Mouse (Mus musculus): ENCODE measurements around the gene Cygb.
"Not testable (repeated sequence)": the region's sequence is repeated elsewhere in the genome, so short reads cannot be mapped to it uniquely, and the experiment has no call there.

Cygb gene

DNA sequence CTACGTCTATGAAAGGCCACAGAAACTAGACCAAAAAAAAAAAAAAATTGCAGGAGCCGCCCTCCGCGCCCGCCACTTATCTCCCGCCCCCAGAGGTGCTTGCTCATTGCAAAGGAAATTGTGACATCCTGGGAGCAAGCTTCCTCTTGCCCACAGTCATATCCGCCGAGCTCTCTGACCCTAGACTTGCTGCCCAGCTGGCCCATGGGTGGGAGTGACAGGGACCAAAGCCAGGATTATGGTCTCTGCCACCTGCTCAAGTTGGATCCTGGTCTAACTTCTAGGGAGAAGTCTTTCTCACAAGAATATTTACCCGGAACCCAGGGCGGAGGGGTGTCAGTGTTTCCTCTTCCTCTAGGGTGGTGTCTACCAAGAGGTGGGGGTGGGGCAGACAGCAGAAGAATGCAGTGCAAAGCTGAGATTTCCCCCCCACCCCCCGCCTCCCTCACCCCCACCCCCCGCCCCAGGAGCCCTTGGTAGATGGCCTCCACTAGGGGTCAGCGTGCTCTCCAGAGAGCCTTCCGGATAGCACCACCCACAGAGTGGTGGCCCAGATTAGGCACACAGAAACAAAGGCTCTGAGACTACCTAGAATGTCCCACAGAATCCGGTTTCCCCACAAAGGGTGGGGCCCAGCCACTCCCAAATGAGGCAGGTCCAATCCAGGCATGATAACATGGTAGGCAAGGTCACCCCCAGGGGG, 38.2 kb downstream of the Cygb start:
- DNase-seq (ENCODE audit: low spot score), result no peak

- DNase-seq (ENCODE audit: low spot score), result no peak
Observed at GRCm38 (mm10) chr11:116613234-116613633, 40.9 kb downstream of the Cygb start.

- no peak for DNase-seq (ENCODE audit: low spot score)
Observed at GRCm38 (mm10) chr11:116612554-116612953, 41.6 kb downstream of the Cygb start.

DNA sequence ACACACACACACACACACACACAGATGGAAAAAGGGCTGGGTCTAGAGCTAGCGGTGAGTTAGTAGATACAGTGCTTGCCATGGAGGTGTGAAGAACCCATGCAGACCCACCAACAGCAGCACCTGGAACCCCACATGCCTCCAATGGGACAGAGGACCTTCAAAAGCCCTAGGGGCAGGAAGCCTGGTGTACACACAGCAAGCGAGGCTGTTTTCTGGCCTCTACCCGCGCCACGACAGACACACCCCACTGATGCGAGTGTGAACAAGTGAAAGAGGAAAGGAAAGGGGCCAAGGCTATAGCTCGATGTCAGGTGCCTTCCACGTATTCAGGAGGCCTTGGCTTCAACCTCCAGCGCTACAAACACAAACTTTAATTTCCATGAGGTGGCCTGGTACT, 42.2 kb downstream of the Cygb start:
- no peak for DNase-seq (ENCODE audit: low spot score)

DNA sequence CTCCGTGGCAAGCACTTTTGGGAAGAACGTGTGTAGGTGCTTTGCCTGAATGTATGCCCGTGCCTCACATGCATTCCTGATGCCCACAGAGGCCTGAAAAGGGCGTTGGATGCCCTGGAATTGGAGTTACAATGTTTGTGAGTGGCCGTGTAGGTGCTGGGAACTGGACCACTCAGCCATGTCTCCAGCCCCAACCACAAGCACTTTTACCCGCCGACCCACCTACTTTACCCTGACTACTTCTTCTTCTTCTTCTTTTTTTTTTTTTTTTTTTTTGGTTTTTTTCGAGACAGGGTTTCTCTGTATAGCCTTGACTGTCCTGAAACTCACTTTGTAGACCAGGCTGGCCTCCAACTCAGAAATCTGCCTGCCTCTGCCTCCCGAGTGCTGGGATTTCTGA, 42.9 kb downstream of the Cygb start:
- not testable (repeated sequence) for DNase-seq (ENCODE audit: low spot score)

DNA sequence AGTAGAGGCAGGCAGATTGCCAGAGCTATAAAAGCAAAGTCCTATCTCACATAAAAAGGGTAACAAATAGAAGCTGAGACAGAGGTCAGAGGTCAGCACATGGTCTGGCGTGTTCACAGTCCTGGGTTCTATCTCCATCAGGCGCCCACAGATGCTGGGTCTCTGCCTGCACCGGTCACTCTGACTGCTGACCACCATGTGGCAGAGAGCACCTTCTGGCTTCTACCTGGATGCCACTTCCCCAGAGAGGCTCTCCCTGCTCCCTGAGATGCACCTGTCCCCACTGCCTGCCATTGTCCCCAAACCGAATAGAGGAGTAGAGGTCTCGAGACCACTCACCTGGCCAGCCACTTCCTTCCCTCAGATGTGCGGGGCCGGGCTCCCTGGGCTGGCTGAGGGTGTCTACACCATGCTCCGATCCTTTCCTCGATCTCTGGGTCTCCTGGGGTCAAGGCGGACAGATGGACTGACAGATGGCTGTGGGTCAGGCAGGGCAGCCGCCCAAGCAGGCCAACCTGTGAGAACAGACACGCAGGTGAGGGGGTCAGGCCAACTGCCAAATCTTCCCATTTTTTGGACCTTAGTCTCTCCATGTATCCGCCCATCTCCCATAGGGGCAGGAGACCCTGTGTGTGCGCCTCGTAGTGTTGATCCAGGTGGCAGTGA, 44.0 kb downstream of the Cygb start:
- no peak for DNase-seq (ENCODE audit: low spot score)

DNA sequence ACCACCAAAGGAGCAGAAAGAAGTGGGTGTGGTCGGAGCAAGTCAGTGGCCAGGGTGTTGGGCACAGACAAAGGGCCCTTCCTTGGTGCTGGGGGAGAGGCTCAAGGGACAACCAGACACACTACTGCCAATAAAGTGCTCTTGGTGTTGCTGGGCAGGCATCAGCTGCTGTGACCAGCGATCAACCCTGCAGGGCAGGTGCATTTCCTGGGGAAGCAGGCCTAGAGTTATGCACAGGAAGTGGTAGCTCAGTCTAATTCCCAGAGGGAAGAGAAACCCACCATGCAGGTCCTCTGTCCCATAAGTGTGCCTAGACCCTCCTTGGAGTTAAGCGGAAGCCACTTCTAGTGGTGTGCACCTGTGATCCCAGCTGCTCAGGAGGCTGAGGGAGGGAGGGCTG, 46.4 kb downstream of the Cygb start:
- no peak for DNase-seq (ENCODE audit: low spot score)

- DNase-seq (ENCODE audit: low spot score), result no peak
Observed at GRCm38 (mm10) chr11:116604097-116604496, 50.0 kb downstream of the Cygb start.

- no peak for DNase-seq (ENCODE audit: low spot score)
Observed at GRCm38 (mm10) chr11:116603339-116603738, 50.8 kb downstream of the Cygb start.

GRCm38 (mm10) chr11:116602043-116602442, 52.1 kb downstream of the Cygb start:
- no peak for DNase-seq (ENCODE audit: low spot score)

GRCm38 (mm10) chr11:116601166-116601565, 52.9 kb downstream of the Cygb start:
- DNase-seq (ENCODE audit: low spot score), result no peak

GRCm38 (mm10) chr11:116599230-116599629, 54.9 kb downstream of the Cygb start:
- DNase-seq (ENCODE audit: low spot score), result no peak

GRCm38 (mm10) chr11:116598193-116598592, 55.9 kb downstream of the Cygb start:
- no peak for DNase-seq (ENCODE audit: low spot score)

DNA sequence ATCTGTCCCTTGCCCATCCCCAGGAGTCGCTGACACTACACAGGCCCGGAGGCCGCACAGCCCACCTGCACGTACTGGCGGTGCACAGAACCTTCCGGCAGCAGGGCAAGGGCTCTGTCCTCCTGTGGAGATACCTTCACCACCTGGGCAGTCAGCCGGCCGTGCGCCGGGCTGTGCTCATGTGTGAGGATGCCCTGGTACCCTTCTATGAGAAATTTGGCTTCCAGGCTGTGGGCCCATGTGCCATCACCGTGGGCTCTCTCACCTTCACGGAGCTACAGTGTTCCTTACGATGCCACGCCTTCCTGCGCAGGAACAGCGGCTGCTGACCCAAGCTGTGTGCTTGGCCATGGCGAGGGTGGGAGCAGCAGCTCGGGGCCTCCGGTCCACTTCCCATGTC, 57.3 kb downstream of the Cygb start:
- no peak for DNase-seq (ENCODE audit: low spot score)

Data from MN1 (cell line).